Mouse (Mus musculus) neutrophil, adult 83 days (primary cell): ENCODE results near the gene Hic1. TPM values are rescaled to one million over a fixed set of nuclear protein-coding genes. Genes with fewer than 3 reads are reported as not detected.

Experiments
- total RNA-seq, 2 experiments: library from RNA; stranded (reverse); gene quantifications; one replicate each; pipeline ENCODE4 v1.2.4; 2023

Gene Hic1
- 1 to 10 TPM in 1 of 2 experiments, under 1 TPM in 1; 0.37 to 1.1 TPM for total RNA-seq

GRCm38 (mm10) chr11:75169405-75170080 is at the start of gene Hic1:
Gene Hic1, minus strand, starts transcription at chr11:75169519.

GRCm38 (mm10) chr11:75193256-75194071 is 24.1 kb upstream of the Hic1 start, which contains the start of gene Rtn4rl1:
Gene Rtn4rl1, plus strand, starts transcription at chr11:75193783.

GRCm38 (mm10) chr11:75190905-75191441 is 21.7 kb upstream of the Hic1 start, which contains the start of gene Dph1:
Gene Dph1, minus strand, starts transcription at chr11:75191241.

GRCm38 (mm10) chr11:75178672-75179208 is 9.4 kb upstream of the Hic1 start, which contains the start of gene Ovca2:
Gene Ovca2, minus strand, starts transcription at chr11:75178835.

Other genes with a start within 250 kb of the Hic1 start
- 10 to 100 TPM; 22.4 to 26.9 TPM for gene Smg6, start 243.7 kb downstream of the Hic1 start, total RNA-seq
- gene Srr, start 243.6 kb downstream of the Hic1 start, total RNA-seq, result 1 to 10 TPM; 6.4 to 7.5 TPM
- 1 to 10 TPM; 6.5 to 6.6 TPM for gene Ovca2, start 9.3 kb upstream of the Hic1 start, total RNA-seq
- 1 to 10 TPM; 3.7 to 4.7 TPM for gene Dph1, start 21.7 kb upstream of the Hic1 start, total RNA-seq
- under 1 TPM; 0.22 TPM for gene Rtn4rl1, start 24.3 kb upstream of the Hic1 start, total RNA-seq
- 10 to 100 TPM; 65.0 to 79.0 TPM for gene Rpa1, start 178.8 kb upstream of the Hic1 start, total RNA-seq
- gene Smyd4, start 178.9 kb upstream of the Hic1 start, total RNA-seq, result 1 to 10 TPM; 3.2 to 4.4 TPM